Mouse (Mus musculus) brown adipose tissue, adult 24 weeks (tissue): ENCODE measurements around the gene Zfp644. TPM values are rescaled to one million over a fixed set of nuclear protein-coding genes. Genes with fewer than 3 reads are reported as not detected.
"Not testable (repeated sequence)": the region's sequence is repeated elsewhere in the genome, so short reads cannot be mapped to it uniquely, and the experiment has no call there.

Experiments used
- H3K27ac ChIP-seq: fragments of 200-500 bp; replicated peaks from 2 replicates; pipeline ENCODE4 v1.5.1; 2012; ENCODE audit warnings: low read depth, mild to moderate bottlenecking, low read length
- H3K4me1 ChIP-seq: fragments of 200-500 bp; 2 replicates; pipeline ENCODE4 v1.6.1; 2012; ENCODE audit warnings: low read length, mixed read lengths; ENCODE audit not compliant: control insufficient read depth, insufficient read depth, insufficient read length
- H3K4me3 ChIP-seq: fragments of 200-500 bp; 2 replicates; pipeline ENCODE4 v1.5.1; 2012; ENCODE audit warnings: low read depth, mild to moderate bottlenecking, low read length, moderate library complexity; ENCODE audit not compliant: insufficient read depth
- polyA plus RNA-seq: library from polyadenylated mRNA; stranded (reverse); fragments of >200 nt; gene quantifications from 2 replicates; pipeline ENCODE4 v1.2.4, GENCODE M21; 2012; ENCODE audit not compliant: missing spikeins, insufficient read depth, insufficient read length

Gene Zfp644
- polyA plus RNA-seq, 1 experiment: 17.4 TPM

DNA sequence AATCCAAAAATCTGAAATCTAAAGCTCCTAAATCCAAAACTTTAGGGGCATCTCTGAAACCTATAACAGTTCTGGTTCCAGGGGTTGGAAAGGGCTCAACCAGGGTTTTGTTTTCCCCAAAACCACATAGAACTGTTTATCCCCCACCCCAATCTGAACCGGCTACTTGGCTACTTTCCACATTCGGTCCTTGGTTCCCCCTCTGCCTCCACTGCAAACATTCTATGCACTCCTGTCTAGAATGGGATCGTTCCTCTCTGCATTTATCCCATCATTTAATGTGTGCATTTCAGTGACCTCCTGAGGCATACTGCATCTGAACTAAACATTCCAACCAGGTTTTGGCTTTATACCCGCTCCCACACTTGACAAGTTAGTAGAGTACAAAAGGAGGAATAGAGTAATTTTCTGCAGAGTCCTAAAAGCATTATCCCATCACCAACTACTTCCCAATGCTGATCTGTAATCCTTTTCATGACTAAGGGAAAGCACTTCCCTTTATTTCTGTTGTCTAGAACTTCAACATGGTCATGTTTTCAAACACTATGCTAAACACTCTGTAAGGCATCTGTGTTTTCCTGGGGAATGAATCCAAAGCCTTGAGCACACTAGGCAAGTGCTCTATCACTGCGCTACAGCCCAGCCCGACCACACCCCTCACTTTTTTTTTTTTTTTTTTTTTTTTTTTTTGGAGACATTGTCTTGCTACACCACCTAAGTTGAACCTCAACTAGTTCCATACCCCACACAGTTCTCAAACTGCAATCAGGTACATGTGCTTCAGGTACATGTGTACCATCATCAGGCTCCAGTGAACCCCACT is 16.2 kb downstream of the Zfp644 start:
- H3K27ac ChIP-seq: no peak overlapping the region
- peaks cover 3% of the 10 kb centered on the region for H3K4me1 ChIP-seq
- H3K4me3 ChIP-seq: no peak overlapping the region

DNA sequence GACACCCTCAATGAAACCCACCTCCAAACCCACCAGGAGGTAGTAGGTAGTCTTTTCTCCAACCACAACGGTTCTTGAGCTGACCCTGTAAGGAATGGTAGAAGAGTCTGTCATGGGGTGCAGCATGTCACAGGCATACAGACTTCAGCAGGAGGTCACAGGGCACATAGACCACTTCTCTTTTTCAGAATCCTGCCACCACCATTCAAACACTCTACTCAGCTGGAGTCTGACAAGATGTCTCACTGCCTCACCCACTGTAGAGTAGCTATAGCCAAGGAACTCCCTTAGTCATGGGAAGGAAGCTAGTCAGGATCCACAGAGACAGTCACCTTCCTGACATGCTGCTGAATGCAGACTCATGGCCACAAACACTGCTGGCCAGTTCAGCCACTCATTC is 17.4 kb downstream of the Zfp644 start:
- peaks cover 3% of the 10 kb centered on the region for H3K4me1 ChIP-seq
- H3K27ac ChIP-seq: no peak overlapping the region
- H3K4me3 ChIP-seq: no peak overlapping the region

DNA sequence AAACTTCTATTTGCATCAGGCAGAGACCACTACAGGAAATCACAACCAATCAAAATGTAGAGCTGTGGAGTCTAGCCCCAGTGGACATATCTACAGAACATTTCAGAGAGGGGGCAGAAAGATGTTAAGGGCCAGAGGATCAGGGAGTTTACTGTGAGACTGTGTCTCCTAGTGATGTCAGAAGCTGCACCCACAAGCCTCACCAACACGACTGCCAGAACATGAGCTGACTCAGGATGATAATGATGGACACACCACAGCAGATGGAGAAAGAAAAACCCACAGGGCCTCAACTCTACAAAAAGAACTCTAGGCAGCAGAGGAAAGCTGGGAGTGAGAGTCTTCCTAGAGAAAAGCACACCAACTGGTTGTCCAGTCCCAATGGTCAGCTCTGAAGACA is 18.3 kb downstream of the Zfp644 start:
- not testable (repeated sequence) for H3K27ac ChIP-seq, H3K4me1 ChIP-seq, H3K4me3 ChIP-seq

GRCm38 (mm10) chr5:106676784-106677183 is 20.3 kb downstream of the Zfp644 start:
- Histone ChIP-seq H3K4me3 (no peak overlapping the region), H3K4me1 (peaks cover 10% of the 10 kb centered on the region), H3K27ac (no peak overlapping the region)

DNA sequence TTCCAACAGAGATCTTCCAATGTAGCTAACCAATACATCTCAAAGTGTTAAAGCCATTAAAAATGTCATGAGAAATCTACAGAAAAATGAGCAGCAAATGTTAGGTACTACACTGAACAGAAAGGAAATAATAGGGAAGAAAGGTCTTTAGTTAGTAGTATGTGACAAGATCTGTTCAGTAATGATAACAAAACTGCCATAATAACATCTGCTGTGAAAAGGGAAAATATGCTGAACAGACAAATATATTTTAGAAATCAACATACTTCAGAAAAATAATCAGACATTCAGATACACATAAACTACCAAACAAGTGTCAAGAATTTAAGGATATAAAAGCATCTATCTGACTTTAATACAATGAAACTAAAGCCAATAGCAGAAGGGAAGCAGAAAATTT is 24.5 kb downstream of the Zfp644 start:
- H3K27ac ChIP-seq: no peak overlapping the region
- no peak overlapping the region for H3K4me3 ChIP-seq
- H3K4me1 ChIP-seq: peaks cover 8% of the 10 kb centered on the region

- no peak overlapping the region for H3K27ac ChIP-seq
- H3K4me3 ChIP-seq: no peak overlapping the region
- peaks cover 8% of the 10 kb centered on the region for H3K4me1 ChIP-seq
Observed at GRCm38 (mm10) chr5:106671893-106672292, 25.2 kb downstream of the Zfp644 start.

GRCm38 (mm10) chr5:106664910-106665309 is 32.2 kb downstream of the Zfp644 start:
- no peak overlapping the region for H3K4me3 ChIP-seq
- H3K4me1 ChIP-seq: no peaks in the 10 kb centered on the region
- H3K27ac ChIP-seq: no peak overlapping the region

DNA sequence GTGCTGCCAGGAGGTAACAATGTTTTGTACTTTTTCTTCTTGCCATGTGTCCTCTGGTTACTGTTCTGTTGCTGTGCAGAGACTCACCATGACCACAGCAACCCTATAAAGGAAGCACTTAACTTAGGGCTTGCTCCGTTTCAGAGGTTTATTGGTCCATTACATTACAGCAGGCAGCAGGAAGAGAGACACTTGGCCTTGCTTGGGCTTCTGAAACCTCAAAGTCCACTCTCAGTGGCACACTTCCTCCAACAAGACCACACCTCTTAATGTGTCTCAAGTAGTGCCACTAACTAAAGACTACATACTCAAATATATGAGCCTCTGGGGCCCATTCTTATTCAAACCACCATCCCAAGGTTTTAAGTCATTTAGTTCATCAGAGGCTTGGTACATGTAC is 36.2 kb downstream of the Zfp644 start:
- no peak overlapping the region for H3K4me3 ChIP-seq
- no peak overlapping the region for H3K27ac ChIP-seq
- no peaks in the 10 kb centered on the region for H3K4me1 ChIP-seq

DNA sequence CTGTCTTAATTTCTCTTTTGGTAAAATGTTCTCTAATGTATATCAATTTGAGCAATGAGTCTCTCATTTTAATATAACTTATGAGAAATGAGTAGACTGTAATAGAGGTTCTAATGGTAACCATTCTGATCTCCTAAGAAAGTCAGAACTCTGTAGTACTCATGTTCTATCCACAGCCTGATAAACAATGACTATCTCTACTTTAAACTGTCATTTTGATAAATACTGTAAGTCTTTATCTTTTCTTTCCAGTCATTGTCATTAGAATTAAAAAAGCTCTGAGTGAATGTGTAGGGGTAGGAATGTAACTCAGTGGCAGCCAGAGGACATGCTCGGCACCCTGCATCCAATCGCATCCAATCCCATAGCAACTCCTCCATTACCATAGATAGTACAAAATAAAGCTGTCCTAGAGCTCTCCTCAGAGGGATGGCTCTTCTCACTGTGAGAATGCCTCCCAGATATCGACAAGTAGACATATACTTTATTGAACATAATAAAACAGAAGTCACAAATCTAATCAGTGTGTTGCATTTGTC is 44.2 kb downstream of the Zfp644 start:
- H3K4me3 ChIP-seq: no peak overlapping the region
- no peaks in the 10 kb centered on the region for H3K4me1 ChIP-seq
- H3K27ac ChIP-seq: no peak overlapping the region

DNA sequence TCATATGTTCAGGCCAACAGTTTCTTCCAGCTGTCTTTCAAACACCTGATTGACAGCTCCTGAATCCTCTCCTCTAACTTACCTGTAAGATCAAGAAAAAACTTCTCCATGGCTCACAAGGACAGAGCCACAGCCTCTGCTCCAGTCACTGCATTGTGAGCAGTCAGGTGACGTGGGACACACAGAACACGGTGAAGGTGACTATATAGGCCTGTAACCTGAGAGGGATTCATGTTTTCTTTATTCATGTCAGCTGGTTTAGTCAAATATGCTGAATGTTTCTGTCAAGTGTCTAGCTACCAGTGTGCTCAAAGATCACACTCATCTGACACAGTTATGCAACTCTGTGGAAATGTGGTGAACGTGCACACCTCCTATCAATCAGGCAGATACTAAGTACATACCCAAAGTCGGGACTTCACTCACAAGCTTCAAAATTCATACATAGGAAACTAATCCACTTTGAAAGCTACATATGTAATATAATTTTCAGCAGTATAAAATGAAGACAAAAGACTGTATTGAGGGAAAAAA is 44.8 kb downstream of the Zfp644 start:
- H3K4me3 ChIP-seq: no peak overlapping the region
- no peaks in the 10 kb centered on the region for H3K4me1 ChIP-seq
- H3K27ac ChIP-seq: no peak overlapping the region

GRCm38 (mm10) chr5:106649995-106650394 is 47.1 kb downstream of the Zfp644 start:
- Histone ChIP-seq H3K4me1 (no peaks in the 10 kb centered on the region), H3K27ac (no peak overlapping the region), H3K4me3 (no peak overlapping the region)

DNA sequence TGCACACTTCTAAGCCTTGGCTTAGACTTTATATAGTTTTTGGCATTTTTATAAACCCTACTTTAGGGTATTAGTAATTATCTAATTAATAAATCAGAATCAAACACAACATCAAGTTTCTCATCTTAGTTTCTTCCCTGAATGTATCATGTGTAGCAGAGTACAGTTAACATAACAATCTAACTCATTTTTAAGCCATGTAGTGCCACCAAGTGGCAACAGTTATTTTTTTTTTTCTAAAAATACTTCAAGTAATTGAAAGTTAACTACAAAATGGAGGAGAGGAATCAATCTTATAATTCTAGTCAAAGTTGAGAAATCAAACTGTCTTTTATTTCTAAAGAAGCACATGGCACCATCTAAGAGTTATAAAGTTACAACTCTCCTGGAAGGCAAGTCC is 47.6 kb downstream of the Zfp644 start:
- Histone ChIP-seq H3K4me1 (no peaks in the 10 kb centered on the region), H3K4me3 (no peak overlapping the region), H3K27ac (no peak overlapping the region)

DNA sequence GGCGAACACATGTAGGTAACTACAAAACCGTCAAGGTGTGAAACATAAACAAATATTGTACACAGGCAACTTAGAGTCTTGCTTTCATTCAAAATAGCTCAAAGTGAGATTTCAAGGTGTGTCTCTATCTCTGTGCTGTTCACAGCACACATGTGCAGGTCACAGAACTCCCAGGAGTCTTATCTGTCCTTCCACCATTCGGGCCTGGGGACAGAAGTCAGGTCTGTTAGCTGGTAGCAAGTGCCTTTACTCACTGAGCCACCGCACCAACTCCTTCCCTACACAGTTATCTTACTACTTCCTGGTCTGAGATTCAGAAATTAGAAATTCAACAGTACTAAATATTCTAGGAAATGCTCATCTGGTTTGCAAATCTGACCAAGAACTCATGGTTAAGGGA is 53.7 kb downstream of the Zfp644 start:
- Histone ChIP-seq H3K4me3 (no peak overlapping the region), H3K27ac (no peak overlapping the region), H3K4me1 (no peaks in the 10 kb centered on the region)

- H3K4me1 ChIP-seq: no peaks in the 10 kb centered on the region
- H3K4me3 ChIP-seq: no peak overlapping the region
- H3K27ac ChIP-seq: no peak overlapping the region
Observed at GRCm38 (mm10) chr5:106641876-106642275, 55.2 kb downstream of the Zfp644 start.

DNA sequence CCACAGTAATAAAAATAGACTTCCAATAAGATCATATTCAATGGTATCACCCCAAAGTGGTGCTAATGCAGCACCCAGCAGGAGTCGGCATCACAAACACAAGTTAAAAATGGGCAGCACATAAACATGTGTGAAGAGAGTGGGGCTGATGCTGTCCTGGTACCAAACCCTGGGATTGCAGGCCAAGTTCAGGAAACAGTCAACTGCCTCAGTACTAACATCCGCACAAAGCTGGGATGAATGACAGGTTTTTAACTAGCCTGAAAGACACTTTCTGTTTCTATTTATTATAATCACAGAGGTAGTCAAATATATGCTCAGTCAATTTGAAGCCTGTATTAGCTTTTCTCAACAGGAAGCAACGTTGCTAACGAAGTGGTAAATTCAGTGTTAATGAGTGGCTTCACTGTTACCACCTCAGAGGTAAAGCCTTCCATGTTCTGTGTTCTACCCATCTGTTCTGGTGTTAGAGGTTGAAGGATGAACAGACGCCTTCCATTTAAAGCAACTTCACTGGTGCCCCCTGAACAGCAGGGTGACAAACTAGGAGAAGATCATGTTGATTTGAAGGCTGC is 56.8 kb downstream of the Zfp644 start:
- Histone ChIP-seq H3K4me3 (no peak overlapping the region), H3K4me1 (no peaks in the 10 kb centered on the region)

GRCm38 (mm10) chr5:106639627-106640026 is 57.5 kb downstream of the Zfp644 start:
- H3K27ac ChIP-seq: no peak overlapping the region
- H3K4me3 ChIP-seq: no peak overlapping the region
- H3K4me1 ChIP-seq: no peaks in the 10 kb centered on the region

More for the DNA sequence above, 56.8 kb downstream of the Zfp644 start:
- H3K27ac ChIP-seq: no peak overlapping the region
